Mouse (Mus musculus) T-cell, adult 66 days (primary cell): Measurements from ENCODE around the gene Ogfrl1. TPM values are rescaled to one million over a fixed set of nuclear protein-coding genes. Genes with fewer than 3 reads are reported as not detected.

Experiments
- total RNA-seq, 2 experiments: library from RNA; stranded (reverse); gene quantifications; 3 replicates in 1 of 2; 4 replicates in 1 of 2; pipeline ENCODE4 v1.2.4; 2023

Gene Ogfrl1
- 1 to 10 TPM; 1.5 to 2.0 TPM for total RNA-seq

GRCm38 (mm10) chr1:23397623-23398022, at the start of gene Ogfrl1:
Gene Ogfrl1, minus strand, starts transcription at chr1:23397772.

